Mouse (Mus musculus): ENCODE results near the gene Cpt1c. TPM values are rescaled to one million over a fixed set of nuclear protein-coding genes. Genes with fewer than 3 reads are reported as not detected.

Gene Cpt1c
- total and polyA plus RNA-seq, 2 experiments from 2014 or later, result 54.0 to 88.1 TPM

GRCm38 (mm10) chr7:45016761-45017160 lies 42.1 kb upstream of the Cpt1c start:
- no peaks in the 10 kb centered on the region for H3K9me3 ChIP-seq (ENCODE audit: low read length)
- H3K36me3 ChIP-seq (ENCODE audit: insufficient read depth, low read length), result peaks cover 17% of the 10 kb centered on the region
- TF ChIP-seq CTCF (IDR thresholded peaks at IDR 0.05), result no peak
- ATAC-seq (ENCODE audit: low FRiP score) (no peak), DNase-seq (ENCODE audit: low spot score) (no peak)
- peak overlapping the region; percentile 93 for H3K4me2 ChIP-seq (ENCODE audit: low read depth, low read length, poor library complexity, severe bottlenecking)
- no peaks in the 10 kb centered on the region for H3K27me3 ChIP-seq (ENCODE audit: insufficient read depth, low read length)
- peak overlapping the region; percentile 69 for H3K27ac ChIP-seq (ENCODE audit: low read depth, low read length)
- 2% methylated on average over 4 of the region's 4 CpGs for WGBS
- H3K4me3 ChIP-seq (ENCODE audit: low read depth, low read length), result peak overlapping the region; percentile 84
- H3K4me1 ChIP-seq (ENCODE audit: insufficient read depth, low read length), result peaks cover 10% of the 10 kb centered on the region; the same call in 1 of the 2 replicates
- peak overlapping the region; percentile 52; the same call in 1 of the 2 replicates for H3K9ac ChIP-seq (replicated peaks; ENCODE audit: low read length, poor library complexity, severe bottlenecking)

- no peak for TF ChIP-seq CTCF (IDR thresholded peaks at IDR 0.05)
- H3K9ac ChIP-seq (replicated peaks; ENCODE audit: low read length, poor library complexity, severe bottlenecking), result peak within 1 kb of the TSS; percentile 96
- peak within 1 kb of the TSS; percentile 80 for H3K27ac ChIP-seq (ENCODE audit: low read depth, low read length)
- ATAC-seq (ENCODE audit: low FRiP score) (peak; percentile 96), DNase-seq (ENCODE audit: low spot score) (peak; percentile 100)
- H3K4me1 ChIP-seq (ENCODE audit: insufficient read depth, low read length), result peaks cover 10% of the 10 kb centered on the region; the same call in 1 of the 2 replicates
- peak within 1 kb of the TSS; percentile 84 for H3K4me3 ChIP-seq (ENCODE audit: low read depth, low read length)
- H3K27me3 ChIP-seq (ENCODE audit: insufficient read depth, low read length), result no peaks in the 10 kb centered on the region
- peak within 1 kb of the TSS; percentile 93 for H3K4me2 ChIP-seq (ENCODE audit: low read depth, low read length, poor library complexity, severe bottlenecking)
- peaks cover 23% of the 10 kb centered on the region for H3K36me3 ChIP-seq (ENCODE audit: insufficient read depth, low read length)
- WGBS, result 1% methylated on average over 66 of the region's 69 CpGs
- no peaks in the 10 kb centered on the region for H3K9me3 ChIP-seq (ENCODE audit: low read length)
Measured at GRCm38 (mm10) chr7:45015957-45016612, 41.4 kb upstream of the Cpt1c start, which contains the start of gene Scaf1. TSS of gene Scaf1 (minus strand) at chr7:45016363.

- peak overlapping the region; percentile 96 for H3K9ac ChIP-seq (replicated peaks; ENCODE audit: low read length, poor library complexity, severe bottlenecking)
- H3K27me3 ChIP-seq (ENCODE audit: insufficient read depth, low read length), result no peaks in the 10 kb centered on the region
- TF ChIP-seq CTCF (IDR thresholded peaks at IDR 0.05), result no peak
- peak overlapping the region; percentile 66 for H3K4me2 ChIP-seq (ENCODE audit: low read depth, low read length, poor library complexity, severe bottlenecking)
- H3K27ac ChIP-seq (ENCODE audit: low read depth, low read length), result peak overlapping the region; percentile 80
- H3K9me3 ChIP-seq (ENCODE audit: low read length), result no peaks in the 10 kb centered on the region
- peaks cover 10% of the 10 kb centered on the region; the same call in 1 of the 2 replicates for H3K4me1 ChIP-seq (ENCODE audit: insufficient read depth, low read length)
- 3% methylated on average over 12 of the region's 20 CpGs for WGBS
- DNase-seq (ENCODE audit: low spot score) (no peak), ATAC-seq (ENCODE audit: low FRiP score) (no peak)
- peaks cover 24% of the 10 kb centered on the region for H3K36me3 ChIP-seq (ENCODE audit: insufficient read depth, low read length)
- peak overlapping the region; percentile 84 for H3K4me3 ChIP-seq (ENCODE audit: low read depth, low read length)
Measured at GRCm38 (mm10) chr7:45015344-45015956, 40.8 kb upstream of the Cpt1c start.

- WGBS, result 92% methylated on average over 3 of the region's 3 CpGs
Measured at GRCm38 (mm10) chr7:45014096-45014451, 39.4 kb upstream of the Cpt1c start.

GRCm38 (mm10) chr7:45013366-45014095 lies 38.9 kb upstream of the Cpt1c start:
- Histone ChIP-seq H3K9me3 (ENCODE audit: low read length) (no peaks in the 10 kb centered on the region), H3K4me1 (ENCODE audit: insufficient read depth, low read length) (peaks cover 10% of the 10 kb centered on the region; the same call in 1 of the 2 replicates), H3K27me3 (ENCODE audit: insufficient read depth, low read length) (no peaks in the 10 kb centered on the region), H3K4me3 (ENCODE audit: low read depth, low read length) (no peak overlapping the region), H3K36me3 (ENCODE audit: insufficient read depth, low read length) (peaks cover 39% of the 10 kb centered on the region), H3K4me2 (ENCODE audit: low read depth, low read length, poor library complexity, severe bottlenecking) (no peak overlapping the region), H3K9ac (replicated peaks; ENCODE audit: low read length, poor library complexity, severe bottlenecking) (no peak overlapping the region), H3K27ac (ENCODE audit: low read depth, low read length) (no peak overlapping the region)
- DNase-seq (ENCODE audit: low spot score), result no peak
- ATAC-seq (ENCODE audit: low FRiP score), result no peak
- 94% methylated on average over 16 of the region's 16 CpGs for WGBS
- TF ChIP-seq CTCF (IDR thresholded peaks at IDR 0.05), result no peak

More at GRCm38 (mm10) chr7:45014096-45014451, 39.4 kb upstream of the Cpt1c start:
- DNase-seq (ENCODE audit: low spot score) (no peak), ATAC-seq (ENCODE audit: low FRiP score) (no peak)
- TF ChIP-seq CTCF (IDR thresholded peaks at IDR 0.05), result no peak
- H3K27ac ChIP-seq (ENCODE audit: low read depth, low read length), result no peak overlapping the region
- H3K9ac ChIP-seq (replicated peaks; ENCODE audit: low read length, poor library complexity, severe bottlenecking), result no peak overlapping the region
- H3K4me3 ChIP-seq (ENCODE audit: low read depth, low read length), result no peak overlapping the region
- no peak overlapping the region for H3K4me2 ChIP-seq (ENCODE audit: low read depth, low read length, poor library complexity, severe bottlenecking)
- no peaks in the 10 kb centered on the region for H3K27me3 ChIP-seq (ENCODE audit: insufficient read depth, low read length)
- H3K4me1 ChIP-seq (ENCODE audit: insufficient read depth, low read length), result peaks cover 10% of the 10 kb centered on the region; the same call in 1 of the 2 replicates
- peaks cover 34% of the 10 kb centered on the region for H3K36me3 ChIP-seq (ENCODE audit: insufficient read depth, low read length)
- no peaks in the 10 kb centered on the region for H3K9me3 ChIP-seq (ENCODE audit: low read length)

All from midbrain, postnatal 0 days (tissue).